Mouse (Mus musculus) ES-E14 (cell line): ENCODE data around the gene Tbc1d13. TPM values are rescaled to one million over a fixed set of nuclear protein-coding genes. Genes with fewer than 3 reads are reported as not detected.
A peak's percentile ranks its signal among the peaks of the same experiment; 100 is the strongest.
"Not testable (repeated sequence)": the region's sequence is repeated elsewhere in the genome, so short reads cannot be mapped to it uniquely, and the experiment has no call there.

Experiments used
- DNase-seq: peaks from one replicate; pipeline ENCODE4 v3.0.0-alpha.2; 2013; ENCODE audit warnings: low read depth, low spot score
- H3K27ac ChIP-seq: 2 replicates; pipeline ENCODE4 v1.5.1; 2012; ENCODE audit warnings: low read depth, mild to moderate bottlenecking, low read length, moderate library complexity, mixed read lengths; ENCODE audit not compliant: poor library complexity, insufficient read depth, severe bottlenecking
- H3K36me3 ChIP-seq: 2 replicates; pipeline ENCODE4 v1.6.1; 2012; ENCODE audit warnings: mild to moderate bottlenecking, low read length, moderate library complexity, mixed read lengths; ENCODE audit not compliant: control insufficient read depth, poor library complexity, insufficient read depth, severe bottlenecking
- H3K4me1 ChIP-seq, 2 experiments: fragments of 150-350 bp in 1 of 2; sonication (generic) in 1 of 2; 2 replicates each; pipeline ENCODE4 v1.6.1; 2012; ENCODE audit warnings: low read length in 2 of 2, mild to moderate bottlenecking in 1 of 2, mixed read lengths in 1 of 2; ENCODE audit not compliant: control insufficient read depth in 2 of 2, insufficient read depth in 2 of 2, poor library complexity in 1 of 2
- H3K4me3 ChIP-seq, 2 experiments: fragments of 150-350 bp in 1 of 2; sonication (generic) in 1 of 2; 2 replicates each; pipeline ENCODE4 v1.5.1; 2012; ENCODE audit warnings: low read length in 2 of 2, low read depth in 1 of 2, mild to moderate bottlenecking in 1 of 2, mixed read lengths in 1 of 2; ENCODE audit not compliant: insufficient read depth in 1 of 2, poor library complexity in 1 of 2, severe bottlenecking in 1 of 2
- H3K9ac ChIP-seq: 2 replicates; pipeline ENCODE4 v1.6.1; 2012; ENCODE audit warnings: low read depth, mild to moderate bottlenecking, low read length, mixed read lengths; ENCODE audit not compliant: poor library complexity, insufficient read depth, severe bottlenecking
- H3K9me3 ChIP-seq: fragments of 150-350 bp; sonication (generic); 2 replicates; pipeline ENCODE4 v1.6.1; 2012; ENCODE audit warnings: low read depth, mild to moderate bottlenecking, low read length; ENCODE audit not compliant: control insufficient read depth, insufficient read depth
- CHD2 ChIP-seq: IDR thresholded peaks from 2 replicates; pipeline ENCODE4 v1.6.1; 2014; ENCODE audit warnings: mild to moderate bottlenecking, low read depth, low read length, inconsistent platforms
- HCFC1 ChIP-seq: IDR thresholded peaks from 2 replicates; pipeline ENCODE4 v1.6.1; 2012; ENCODE audit warnings: low read length, inconsistent platforms, borderline replicate concordance; ENCODE audit not compliant: insufficient read depth
- MAFK ChIP-seq: IDR thresholded peaks from 2 replicates; pipeline ENCODE4 v1.6.1; 2014; ENCODE audit warnings: mild to moderate bottlenecking, low read depth, low read length, inconsistent platforms; ENCODE audit not compliant: insufficient read depth
- ZC3H11A ChIP-seq: IDR thresholded peaks from 2 replicates; pipeline ENCODE4 v1.6.1; 2012; ENCODE audit warnings: low read depth, mild to moderate bottlenecking, inconsistent platforms, low read length, borderline replicate concordance
- ZNF384 ChIP-seq: IDR thresholded peaks from 2 replicates; pipeline ENCODE4 v1.6.1; 2012; ENCODE audit warnings: low read depth, low read length, inconsistent platforms
- in situ Hi-C, 2 experiments: fragments of 600-800 bp; cut with MboI; formaldehyde crosslinking; loops; one replicate each; pipeline ENCODE4 v1.15.1; 2025; ENCODE audit warnings: low sequenced_read_pairs in 2 of 2, inconsistent platforms in 1 of 2; ENCODE audit not compliant: unreplicated experiment in 2 of 2
- total RNA-seq: library from RNA; depleted of rRNA; stranded (reverse); fragments of 300-350 nt; gene quantifications from 2 replicates; pipeline ENCODE4 v1.2.3, GENCODE M21; 2012

Tbc1d13 gene
- total RNA-seq, 1 experiment: 62.4 TPM

GRCm38 (mm10) chr2:30134928-30135620 is 1.5 kb downstream of the Tbc1d13 start:
- H3K9me3 ChIP-seq: no peaks in the 10 kb centered on the region
- H3K36me3 ChIP-seq: peaks cover 15% of the 10 kb centered on the region
- H3K4me3 ChIP-seq: peak overlapping the region; percentile 86 to 92
- no peak for DNase-seq
- H3K27ac ChIP-seq: peak overlapping the region; percentile 69
- no peak for TF ChIP-seq MAFK
- TF ChIP-seq HCFC1: no peak
- TF ChIP-seq ZNF384: no peak
- no peak for TF ChIP-seq ZC3H11A
- TF ChIP-seq CHD2: no peak
- in situ Hi-C loops: no loop called here
- H3K9ac ChIP-seq: peak overlapping the region; percentile 79; the same call in 1 of the 2 replicates
- H3K4me1 ChIP-seq: peaks cover 5 to 10% of the 10 kb centered on the region in 2 experiments; a peak in 3 of 4 replicates

DNA sequence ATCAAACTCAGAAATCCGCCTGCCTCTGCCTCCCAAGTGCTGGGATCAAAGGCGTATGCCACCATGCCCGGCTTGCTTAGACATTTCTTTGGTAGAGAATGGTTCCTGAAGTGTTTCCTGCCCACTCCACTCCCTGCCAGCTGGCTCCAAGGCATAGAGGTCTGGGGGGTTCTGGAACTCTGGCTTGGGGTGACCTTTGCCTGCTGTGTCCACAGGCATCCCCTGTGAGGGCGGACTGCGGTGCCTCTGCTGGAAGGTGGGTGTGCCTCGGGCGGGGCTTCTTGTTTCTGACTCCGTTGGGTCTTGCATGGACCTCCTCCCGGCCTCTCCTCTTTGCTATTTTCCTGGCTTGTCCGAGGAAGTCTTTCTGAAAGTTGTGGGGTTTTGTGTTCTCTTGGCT is 2.9 kb downstream of the Tbc1d13 start:
- Histone ChIP-seq H3K36me3 (peaks cover 29% of the 10 kb centered on the region), H3K9ac (no peak overlapping the region), H3K4me3 (no peak overlapping the region), H3K27ac (no peak overlapping the region), H3K9me3 (no peaks in the 10 kb centered on the region), H3K4me1 (peaks cover 5 to 10% of the 10 kb centered on the region in 2 experiments; a peak in 3 of 4 replicates)
- no peak for DNase-seq
- no peak for TF ChIP-seq ZNF384
- no peak for TF ChIP-seq MAFK
- no peak for TF ChIP-seq HCFC1
- in situ Hi-C loops: no loop called here

DNA sequence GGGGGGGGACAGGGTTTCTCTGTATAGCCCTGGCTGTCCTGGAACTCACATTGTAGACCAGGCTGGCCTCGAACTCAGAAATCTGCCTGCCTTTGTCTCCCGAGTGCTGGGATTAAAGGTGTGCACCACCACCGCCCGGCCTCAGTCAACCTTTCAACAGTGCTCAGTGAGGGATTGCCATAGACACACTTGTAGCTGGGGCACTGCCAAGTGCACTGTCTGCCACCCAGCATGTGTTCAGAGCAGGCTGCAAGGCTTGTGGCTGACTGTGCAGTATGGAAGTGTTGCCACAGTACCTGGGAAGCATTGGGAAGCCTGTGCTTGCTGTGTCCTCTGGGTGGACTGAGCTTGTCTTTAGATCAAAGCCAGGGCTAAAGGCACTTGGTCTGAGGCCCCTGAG is 6.5 kb downstream of the Tbc1d13 start:
- H3K4me1 ChIP-seq, H3K4me3 ChIP-seq, H3K9me3 ChIP-seq, in situ Hi-C loops, DNase-seq, H3K9ac ChIP-seq, H3K27ac ChIP-seq: not testable (repeated sequence)
- peaks cover 52% of the 10 kb centered on the region for H3K36me3 ChIP-seq

- no peak for DNase-seq
- Histone ChIP-seq H3K9ac (no peak overlapping the region), H3K27ac (no peak overlapping the region), H3K4me1 (0 out of 4 replicates have a peak, but pooled peaks cover 0 to 3% of the 10 kb centered on the region in 2 experiments), H3K9me3 (no peaks in the 10 kb centered on the region), H3K4me3 (no peak overlapping the region), H3K36me3 (peaks cover 69% of the 10 kb centered on the region)
- TF ChIP-seq MAFK (no peak), CHD2 (no peak), ZC3H11A (no peak), ZNF384 (no peak), HCFC1 (no peak)
- in situ Hi-C loops: no loop called here
Measured at GRCm38 (mm10) chr2:30144436-30144835, 10.9 kb downstream of the Tbc1d13 start.

- no peak overlapping the region for H3K4me3 ChIP-seq
- no peaks in the 10 kb centered on the region for H3K9me3 ChIP-seq
- H3K36me3 ChIP-seq: peaks cover 56% of the 10 kb centered on the region
- H3K9ac ChIP-seq: no peak overlapping the region
- H3K4me1 ChIP-seq: peaks cover 0 to 18% of the 10 kb centered on the region in 2 experiments; a peak in 1 of 4 replicates
- no peak overlapping the region for H3K27ac ChIP-seq
- no peak for TF ChIP-seq CHD2
- TF ChIP-seq ZNF384: no peak
- TF ChIP-seq HCFC1: no peak
- TF ChIP-seq MAFK: no peak
- TF ChIP-seq ZC3H11A: no peak
- no peak for DNase-seq
- in situ Hi-C loops: no loop called here
Measured at GRCm38 (mm10) chr2:30147466-30147865, 13.9 kb downstream of the Tbc1d13 start.
